Mouse (Mus musculus): ENCODE measurements at regions not wholly inside any gene's neighbourhood (a gene's known extent, or its start where the extent isn't known, plus 50 kb on each side); places are given as distances from the start of the nearest gene placed in this dataset.

GRCm38 (mm10) chrX:159047876-159048275, 162.2 kb upstream of the Rps6ka3 start:
- TF ChIP-seq CTCF (IDR thresholded peaks at IDR 0.05; ENCODE audit: borderline replicate concordance, control insufficient read depth, extremely low read depth, insufficient read depth, low read length, poor library complexity) (no peak), POLR2A (IDR thresholded peaks at IDR 0.05; ENCODE audit: control insufficient read depth, extremely low read depth, insufficient read depth, low read length, poor library complexity) (no peak)
